Mouse (Mus musculus): ENCODE results near the gene Pum1.

DNA sequence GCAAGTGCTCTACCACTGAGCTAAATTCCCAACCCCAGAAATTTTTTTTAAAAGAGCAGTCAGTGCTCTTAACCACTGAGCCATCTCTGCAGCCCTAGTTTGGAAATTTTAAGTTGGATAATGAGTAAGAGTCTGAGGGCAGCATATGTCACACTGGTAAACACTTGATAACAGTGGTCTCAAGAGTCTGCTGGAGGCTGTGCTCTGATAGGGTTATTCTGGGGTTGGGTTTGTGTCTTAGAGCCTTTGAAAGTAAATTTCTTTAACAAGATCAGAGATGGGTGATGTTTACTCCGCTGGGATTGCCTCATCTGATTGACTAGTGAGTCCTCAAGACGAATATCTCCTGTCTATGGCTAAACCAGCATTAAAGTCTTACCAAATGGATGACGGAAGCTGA is 2.0 kb upstream of the Pum1 start:
- no peak for TF ChIP-seq CTCF (IDR thresholded peaks at IDR 0.05; ENCODE audit: control insufficient read depth, insufficient read depth, insufficient read length)
- no peak for TF ChIP-seq USF1 (IDR thresholded peaks at IDR 0.05; ENCODE audit: low read depth)
- no peak for TF ChIP-seq CEBPB (IDR thresholded peaks at IDR 0.05; ENCODE audit: low read depth)

Measured in C2C12 (cell line).